Mouse (Mus musculus): ENCODE data around the gene Ccng1. TPM values are rescaled to one million over a fixed set of nuclear protein-coding genes. Genes with fewer than 3 reads are reported as not detected.
A peak's percentile ranks its signal among the peaks of the same experiment; 100 is the strongest.

The Ccng1 gene
- total and polyA plus RNA-seq, 3 experiments, result 156 to 348 (median 175) TPM

DNA sequence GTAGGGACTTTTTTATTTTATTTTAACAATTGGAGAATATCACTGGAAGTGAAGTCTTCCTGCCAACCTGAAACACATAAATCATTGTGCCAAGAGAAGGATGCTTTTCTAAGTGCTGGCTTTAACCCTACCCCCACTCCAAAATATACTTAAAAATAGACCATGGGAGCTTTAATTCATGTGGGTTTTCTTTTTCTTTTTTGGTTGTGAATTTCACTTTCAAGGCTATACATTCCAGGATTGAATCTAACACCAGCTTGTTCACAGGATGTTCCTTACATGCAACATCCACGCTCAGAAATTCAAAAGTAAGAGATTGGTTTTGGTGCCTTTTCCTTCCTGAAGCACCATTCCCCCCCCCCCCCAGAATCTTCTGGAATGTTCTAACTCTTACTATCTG, 28.2 kb upstream of the Ccng1 start:
- dilution Hi-C loops (cut with MboI; ENCODE audit: extremely low pct_ligation_motif_present, extremely low pct_unique_long_range_greater_than_20kb, low sequenced_read_pairs), result no loop called here
- no peak for TF ChIP-seq MAFK (IDR thresholded peaks at IDR 0.05; ENCODE audit: insufficient replicate concordance, low read length)
- no peak for TF ChIP-seq BHLHE40 (IDR thresholded peaks at IDR 0.05; ENCODE audit: low read depth, low read length)
- no peak for TF ChIP-seq MYC (IDR thresholded peaks at IDR 0.05; ENCODE audit: low read depth, low read length)
- no peak for TF ChIP-seq ETS1 (conservative IDR thresholded peaks at IDR 0.05; ENCODE audit: low read depth, low read length)
- TF ChIP-seq JUN (IDR thresholded peaks at IDR 0.05; ENCODE audit: insufficient read depth, low read depth, low read length), result no peak
- no peak for TF ChIP-seq POLR2AphosphoS2 (IDR thresholded peaks at IDR 0.05; ENCODE audit: low read depth, low read length)
- TF ChIP-seq GABPA (IDR thresholded peaks at IDR 0.05; ENCODE audit: insufficient replicate concordance, low read depth, low read length), result no peak
- no peak for TF ChIP-seq PAX5 (IDR thresholded peaks at IDR 0.05; ENCODE audit: low read length)
- TF ChIP-seq ELF1 (IDR thresholded peaks at IDR 0.05; ENCODE audit: low read depth, low read length), result no peak
- no peak for TF ChIP-seq USF1 (IDR thresholded peaks at IDR 0.05; ENCODE audit: low read depth, low read length)
- TF ChIP-seq JUND (conservative IDR thresholded peaks at IDR 0.05; ENCODE audit: low read depth, low read length), result no peak
- TF ChIP-seq HCFC1 (IDR thresholded peaks at IDR 0.05; ENCODE audit: low read depth, low read length), result no peak
- no peak for TF ChIP-seq ZNF384 (IDR thresholded peaks at IDR 0.05; ENCODE audit: low read depth, low read length)
- no peak for TF ChIP-seq MAZ (IDR thresholded peaks at IDR 0.05; ENCODE audit: low read depth, low read length)
- H3K27me3 ChIP-seq (replicated peaks), result no peaks in the 10 kb centered on the region

DNA sequence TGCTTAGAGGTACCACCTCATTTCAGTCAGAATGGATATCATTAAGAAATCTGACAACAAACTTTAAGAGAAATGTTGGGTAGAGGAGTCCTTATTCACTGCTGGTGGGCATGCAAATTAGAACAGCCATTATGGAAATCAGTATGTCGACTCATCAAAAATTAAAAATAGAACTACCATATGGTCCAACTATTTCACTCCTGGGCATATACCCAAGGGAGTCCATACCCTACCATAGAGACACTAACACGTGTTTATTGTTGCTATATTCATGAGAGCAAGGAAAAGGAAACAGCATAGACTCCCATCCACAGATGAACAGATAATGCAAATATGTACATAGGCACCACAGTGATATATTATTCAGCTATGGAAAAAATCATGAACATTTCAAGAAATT, 26.7 kb upstream of the Ccng1 start:
- Histone ChIP-seq H3K9me3 (replicated peaks; ENCODE audit: low read length) (no peaks in the 10 kb centered on the region), H3K36me3 (replicated peaks in 1 of 2; ENCODE audit: control insufficient read depth in 1 of 2, insufficient read depth in 1 of 2, low read length in 1 of 2) (no peaks in the 10 kb centered on the region), H3K4me3 (replicated peaks in 1 of 3; ENCODE audit: low read depth in 2 of 3, low read length in 2 of 3, poor library complexity in 1 of 3) (no peak overlapping the region), H3K4me1 (ENCODE audit: control insufficient read depth in 1 of 2, insufficient read depth in 2 of 2) (peaks cover 0 to 11% of the 10 kb centered on the region in 2 experiments; a peak in 2 of 4 replicates), H3K9ac (ENCODE audit: insufficient read depth, low read depth) (no peak overlapping the region), H3K79me2 (replicated peaks; ENCODE audit: control insufficient read depth, extremely low read depth, insufficient read depth, poor library complexity, severe bottlenecking) (no peaks in the 10 kb centered on the region), H3K4me2 (ENCODE audit: insufficient read depth, low read depth, poor library complexity, severe bottlenecking) (peak overlapping the region; percentile 21; the same call in 1 of the 2 replicates), H3K27me3 (replicated peaks) (no peaks in the 10 kb centered on the region), H3K27ac (ENCODE audit: insufficient read depth, low read depth) (no peak overlapping the region)
- no peak for TF ChIP-seq SIN3A (IDR thresholded peaks at IDR 0.05; ENCODE audit: low read length)
- no peak for TF ChIP-seq USF2 (conservative IDR thresholded peaks at IDR 0.05; ENCODE audit: low read depth, low read length)
- no peak for TF ChIP-seq JUND (conservative IDR thresholded peaks at IDR 0.05; ENCODE audit: low read depth, low read length)
- 0 out of 2 replicates have a peak, but pooled peaks have one; percentile 13 for TF ChIP-seq MAFK (IDR thresholded peaks at IDR 0.05; ENCODE audit: insufficient replicate concordance, low read length)
- DNase-seq (ENCODE audit: extremely low read depth), result no peak
- dilution Hi-C loops (cut with MboI; ENCODE audit: extremely low pct_ligation_motif_present, extremely low pct_unique_long_range_greater_than_20kb, low sequenced_read_pairs), result no loop called here
- in situ Hi-C loops (cut with MboI; ENCODE audit: low pct_ligation_motif_present, low pct_unique_long_range_greater_than_20kb, low sequenced_read_pairs), result loop anchor here (10.0 kb wide), 1 partner anchor 53 kb away; no protein-coding TSS in a partner anchor

More for the DNA sequence above, 28.2 kb upstream of the Ccng1 start:
- H3K9me3 ChIP-seq (replicated peaks; ENCODE audit: low read length), result no peaks in the 10 kb centered on the region
- H3K4me2 ChIP-seq (ENCODE audit: insufficient read depth, low read depth, poor library complexity, severe bottlenecking), result no peak overlapping the region
- H3K4me1 ChIP-seq (ENCODE audit: control insufficient read depth in 1 of 2, insufficient read depth in 2 of 2), result peaks cover 0 to 11% of the 10 kb centered on the region in 2 experiments; a peak in 2 of 4 replicates
- in situ Hi-C loops (cut with MboI; ENCODE audit: low pct_ligation_motif_present, low pct_unique_long_range_greater_than_20kb, low sequenced_read_pairs), result loop anchor here (10.0 kb wide), 1 partner anchor 51 kb away; no protein-coding TSS in a partner anchor
- no peak overlapping the region for H3K4me3 ChIP-seq (replicated peaks in 1 of 3; ENCODE audit: low read depth in 2 of 3, low read length in 2 of 3, poor library complexity in 1 of 3)
- H3K27ac ChIP-seq (ENCODE audit: insufficient read depth, low read depth), result no peak overlapping the region
- DNase-seq (ENCODE audit: extremely low read depth), result no peak
- no peaks in the 10 kb centered on the region for H3K79me2 ChIP-seq (replicated peaks; ENCODE audit: control insufficient read depth, extremely low read depth, insufficient read depth, poor library complexity, severe bottlenecking)
- no peak overlapping the region for H3K9ac ChIP-seq (ENCODE audit: insufficient read depth, low read depth)
- H3K36me3 ChIP-seq (replicated peaks in 1 of 2; ENCODE audit: control insufficient read depth in 1 of 2, insufficient read depth in 1 of 2, low read length in 1 of 2), result no peaks in the 10 kb centered on the region

All from CH12.LX (cell line).